Mouse (Mus musculus) heart, postnatal 0 days (tissue): ENCODE measurements around the gene Tbcd. TPM values are rescaled to one million over a fixed set of nuclear protein-coding genes. Genes with fewer than 3 reads are reported as not detected.

Experiments
- ATAC-seq: fragments of 200-750 bp; cut with Nextera tagmentation; 2 replicates; pipeline ENCODE4 v1.8.0; 2017; ENCODE audit warnings: low read depth, moderate number of reproducible peaks, moderate library complexity; ENCODE audit not compliant: insufficient read depth
- DNase-seq: peaks from one replicate; pipeline ENCODE4 v3.0.0-alpha.2; 2016; ENCODE audit warnings: low spot score
- H3K27ac ChIP-seq: fragments of 300-500 bp; sonication (generic); 2 replicates; pipeline ENCODE4 v1.5.1; 2014; ENCODE audit warnings: low read depth, mild to moderate bottlenecking
- H3K27me3 ChIP-seq: fragments of 300-500 bp; sonication (generic); 2 replicates; pipeline ENCODE4 v1.6.1; 2014; ENCODE audit warnings: low read length, mixed read lengths; ENCODE audit not compliant: control insufficient read depth, insufficient read depth
- H3K36me3 ChIP-seq: fragments of 300-500 bp; sonication (generic); replicated peaks from 2 replicates; pipeline ENCODE4 v1.6.1; 2014; ENCODE audit warnings: low read length, mixed read lengths; ENCODE audit not compliant: control insufficient read depth, insufficient read depth
- H3K4me1 ChIP-seq: fragments of 300-500 bp; sonication (generic); 2 replicates; pipeline ENCODE4 v1.6.1; 2014; ENCODE audit warnings: antibody characterized with exemption; ENCODE audit not compliant: control insufficient read depth, insufficient read depth
- H3K4me2 ChIP-seq: fragments of 300-500 bp; sonication (generic); 2 replicates; pipeline ENCODE4 v1.6.1; 2014; ENCODE audit warnings: low read depth, mild to moderate bottlenecking, low read length, moderate library complexity
- H3K4me3 ChIP-seq: fragments of 300-500 bp; sonication (generic); 2 replicates; pipeline ENCODE4 v1.5.1; 2014; ENCODE audit warnings: low read depth, low read length
- H3K9ac ChIP-seq: fragments of 300-500 bp; sonication (generic); replicated peaks from 2 replicates; pipeline ENCODE4 v1.6.1; 2014; ENCODE audit warnings: low read depth, low read length, mixed read lengths
- H3K9me3 ChIP-seq: fragments of 300-500 bp; sonication (generic); replicated peaks from 2 replicates; pipeline ENCODE4 v1.6.1; 2016; ENCODE audit warnings: low read length; ENCODE audit not compliant: control insufficient read depth
- CTCF ChIP-seq: IDR thresholded peaks from 2 replicates; pipeline ENCODE4 v1.5.1; 2016; ENCODE audit warnings: antibody characterized with exemption, control low read depth, low read depth
- EP300 ChIP-seq: IDR thresholded peaks from 2 replicates; pipeline ENCODE4 v1.6.1; 2016; ENCODE audit warnings: antibody characterized with exemption, low read depth
- WGBS: fragments of 180-500 bp; shearing (Covaris S2); extraction: QIAGEN DNeasy Blood & Tissue Kit; methylation state at CpG from one replicate; pipeline ENCODE4 v1.1.7; 2014; 5-methylcytosine and 5-hydroxymethylcytosine counted together
- polyA plus RNA-seq: library from polyadenylated mRNA; unstranded; fragments of >200 nt; fragmentation: Nextera tagmentation; extraction: Ambion mirVana; gene quantifications from 2 replicates; pipeline ENCODE4 v1.2.1, GENCODE M21; 2015
- total RNA-seq: library from RNA; depleted of rRNA; stranded (reverse); fragments of >200 nt; gene quantifications from 2 replicates; pipeline ENCODE4 v1.2.3, GENCODE M21; 2014; ENCODE audit warnings: low replicate concordance

Gene Tbcd
- total and polyA plus RNA-seq, 2 experiments from 2014 or later = 16.1 to 29.1 TPM

DNA sequence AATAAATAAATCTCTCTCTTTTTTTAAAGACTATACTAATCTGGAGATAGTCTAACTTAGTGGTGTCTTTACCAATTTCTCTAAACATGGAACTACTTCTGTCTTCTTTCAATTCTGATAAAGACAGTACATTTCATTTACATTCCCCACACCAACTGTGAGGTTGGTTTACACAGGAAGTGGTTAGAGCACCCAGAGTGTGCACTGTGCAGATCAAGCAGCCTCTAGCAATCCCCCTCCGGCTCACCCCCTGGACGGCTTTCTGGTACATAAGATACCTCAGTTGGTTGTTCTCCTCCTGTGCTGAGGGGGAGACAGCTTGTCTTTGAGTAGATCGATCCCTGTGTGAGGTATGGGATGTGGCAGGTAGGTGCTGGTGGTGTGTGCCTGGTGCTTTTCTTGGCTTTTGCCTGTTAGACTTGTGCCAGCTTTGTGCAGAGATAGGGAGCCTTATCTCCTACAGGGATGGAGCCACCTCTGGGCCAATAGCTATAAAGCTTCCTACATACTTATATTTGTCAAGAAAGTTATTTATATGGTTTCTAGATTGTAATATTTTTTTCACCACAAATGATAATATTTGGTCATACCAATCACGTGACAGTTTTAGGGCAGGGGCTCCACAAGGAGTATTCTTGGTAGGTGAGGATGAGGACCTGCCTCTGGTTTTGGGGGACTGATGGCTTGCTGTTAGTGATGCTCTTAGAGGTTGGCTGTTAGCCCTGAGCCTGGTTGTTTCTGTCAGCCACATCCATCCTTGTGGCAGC lies 108.0 kb downstream of the Tbcd start:
- no peak overlapping the region for H3K4me2 ChIP-seq
- no peaks in the 10 kb centered on the region for H3K27me3 ChIP-seq
- no peak overlapping the region for H3K4me3 ChIP-seq
- H3K4me1 ChIP-seq = no peaks in the 10 kb centered on the region
- H3K9ac ChIP-seq = no peak overlapping the region
- WGBS = 66% methylated on average over 4 of the region's 4 CpGs
- H3K36me3 ChIP-seq = no peaks in the 10 kb centered on the region
- no peak overlapping the region for H3K27ac ChIP-seq
- ATAC-seq (no peak), DNase-seq (no peak)
- H3K9me3 ChIP-seq = no peaks in the 10 kb centered on the region
- no peak for TF ChIP-seq EP300
- no peak for TF ChIP-seq CTCF

DNA sequence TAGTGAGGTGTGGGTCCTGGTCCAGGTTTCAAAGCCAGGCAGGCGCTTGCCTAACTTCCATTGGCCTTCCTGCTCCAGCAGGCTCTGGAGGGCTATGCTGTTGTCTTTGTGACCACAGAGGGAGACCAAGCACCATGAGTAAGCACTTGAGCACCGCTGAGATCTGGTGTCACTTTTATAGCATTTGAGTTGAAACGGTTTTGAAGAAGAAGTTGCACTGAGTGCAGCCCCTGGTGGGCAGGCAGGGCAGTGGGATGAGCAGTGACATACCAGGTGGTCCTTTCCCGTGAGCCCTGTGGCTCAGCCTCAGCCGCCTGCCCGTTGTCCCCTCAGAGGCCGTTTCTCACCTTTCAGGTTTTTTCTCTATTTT lies 108.5 kb downstream of the Tbcd start:
- Histone ChIP-seq H3K27me3 (no peaks in the 10 kb centered on the region), H3K36me3 (no peaks in the 10 kb centered on the region), H3K4me3 (no peak overlapping the region), H3K27ac (no peak overlapping the region), H3K4me2 (no peak overlapping the region), H3K4me1 (no peaks in the 10 kb centered on the region), H3K9ac (no peak overlapping the region), H3K9me3 (no peaks in the 10 kb centered on the region)
- DNase-seq = no peak
- WGBS = 71% methylated on average over 7 of the region's 7 CpGs
- no peak for ATAC-seq
- TF ChIP-seq CTCF = no peak
- no peak for TF ChIP-seq EP300

DNA sequence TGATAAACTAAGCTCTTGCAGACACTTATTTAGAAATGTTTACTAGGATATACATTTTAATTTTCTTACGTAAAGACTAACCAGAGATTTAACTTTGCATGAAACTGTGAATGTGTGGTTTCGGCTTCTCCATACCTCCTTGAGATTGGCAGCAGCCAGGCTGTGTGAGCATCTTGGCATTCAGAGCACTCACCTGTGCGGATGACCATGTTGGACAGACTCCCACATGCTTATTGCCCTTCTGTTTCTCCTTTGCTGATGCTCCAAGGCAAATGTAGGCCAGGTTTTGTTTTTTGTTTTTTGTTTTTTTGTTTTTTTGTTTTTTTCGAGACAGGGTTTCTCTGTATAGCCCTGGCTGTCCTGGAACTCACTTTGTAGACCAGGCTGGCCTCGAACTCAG lies 111.6 kb downstream of the Tbcd start:
- TF ChIP-seq CTCF (no peak), EP300 (no peak)
- Histone ChIP-seq H3K4me1 (no peaks in the 10 kb centered on the region), H3K4me3 (no peak overlapping the region), H3K36me3 (no peaks in the 10 kb centered on the region), H3K4me2 (no peak overlapping the region), H3K9ac (no peak overlapping the region), H3K27me3 (no peaks in the 10 kb centered on the region), H3K27ac (no peak overlapping the region), H3K9me3 (no peaks in the 10 kb centered on the region)
- DNase-seq (no peak), ATAC-seq (no peak)
- WGBS = 98% methylated on average over 5 of the region's 5 CpGs

DNA sequence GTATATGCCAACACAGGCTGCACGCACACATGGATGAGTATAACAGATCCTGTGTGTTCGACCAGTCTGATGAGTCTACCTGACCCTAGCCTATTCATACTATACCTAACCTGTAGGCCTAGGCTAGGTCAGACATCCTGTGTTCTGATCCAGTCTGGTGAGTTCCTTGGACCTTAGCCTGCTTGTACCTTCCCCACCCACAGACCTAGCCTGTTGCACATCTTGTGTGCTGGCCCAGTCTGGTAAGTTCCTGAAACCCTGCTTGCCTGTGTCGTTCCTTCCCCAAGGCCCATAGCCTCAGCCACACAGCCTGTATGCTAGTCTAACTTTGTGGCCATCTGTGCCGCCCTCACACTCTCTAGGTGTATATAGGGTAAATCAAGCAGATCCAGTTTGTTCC lies 112.5 kb downstream of the Tbcd start:
- ATAC-seq = no peak
- no peak overlapping the region for H3K4me2 ChIP-seq
- no peak overlapping the region for H3K27ac ChIP-seq
- WGBS = 89% methylated on average over 4 of the region's 4 CpGs
- H3K27me3 ChIP-seq = no peaks in the 10 kb centered on the region
- DNase-seq = no peak
- no peaks in the 10 kb centered on the region for H3K9me3 ChIP-seq
- no peak overlapping the region for H3K4me3 ChIP-seq
- H3K36me3 ChIP-seq = no peaks in the 10 kb centered on the region
- H3K9ac ChIP-seq = no peak overlapping the region
- H3K4me1 ChIP-seq = no peaks in the 10 kb centered on the region
- TF ChIP-seq EP300 = no peak
- no peak for TF ChIP-seq CTCF

DNA sequence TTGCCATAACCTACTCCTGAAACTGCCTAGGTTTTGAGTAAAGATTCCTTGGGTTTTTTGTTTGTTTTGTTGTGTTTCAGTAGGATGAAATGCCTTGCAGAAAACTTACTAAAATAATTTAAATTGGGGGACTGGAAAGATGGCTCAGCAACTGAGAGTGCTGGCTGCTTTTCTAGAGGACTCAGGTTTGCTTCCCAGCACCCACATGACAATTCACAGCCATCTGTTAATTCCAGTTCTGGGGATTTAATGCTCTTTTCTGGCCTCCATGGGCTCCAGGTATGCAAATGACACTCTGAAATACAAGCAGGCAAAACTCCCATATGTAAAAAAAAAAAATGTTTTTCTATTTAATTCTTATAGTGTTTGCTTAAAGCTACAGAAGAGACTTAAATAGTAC lies 130.1 kb downstream of the Tbcd start:
- Histone ChIP-seq H3K36me3 (peaks cover 4% of the 10 kb centered on the region; the same call in 1 of the 2 replicates), H3K27ac (no peak overlapping the region), H3K4me2 (no peak overlapping the region), H3K9me3 (no peaks in the 10 kb centered on the region), H3K27me3 (no peaks in the 10 kb centered on the region), H3K4me1 (no peaks in the 10 kb centered on the region), H3K9ac (no peak overlapping the region), H3K4me3 (no peak overlapping the region)
- DNase-seq (no peak), ATAC-seq (no peak)
- no peak for TF ChIP-seq EP300
- TF ChIP-seq CTCF = no peak

DNA sequence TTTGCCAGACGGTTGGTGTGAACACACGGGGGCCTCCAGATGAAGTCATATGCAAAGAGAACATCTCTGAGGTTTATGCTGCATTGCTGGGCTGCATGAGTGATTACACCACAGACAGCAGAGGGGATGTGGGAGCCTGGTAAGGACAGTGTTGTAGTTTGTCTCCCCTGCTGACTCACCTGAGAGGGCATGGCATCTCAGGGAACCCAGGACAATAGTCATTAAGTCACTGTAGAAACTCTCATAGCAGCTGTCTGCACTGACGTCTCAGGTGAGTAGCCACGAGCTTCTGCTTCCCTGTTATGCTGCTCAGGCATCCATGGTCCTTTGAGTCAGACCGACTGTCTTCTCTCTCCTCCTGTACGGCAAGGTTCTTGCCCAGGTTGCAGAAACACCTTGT lies 145.5 kb downstream of the Tbcd start:
- no peaks in the 10 kb centered on the region for H3K27me3 ChIP-seq
- WGBS = 82% methylated on average over 6 of the region's 6 CpGs
- no peak overlapping the region for H3K4me3 ChIP-seq
- no peak overlapping the region for H3K27ac ChIP-seq
- TF ChIP-seq CTCF (no peak), EP300 (no peak)
- H3K36me3 ChIP-seq = peaks cover 37% of the 10 kb centered on the region
- H3K9ac ChIP-seq = no peak overlapping the region
- no peaks in the 10 kb centered on the region for H3K9me3 ChIP-seq
- ATAC-seq (no peak), DNase-seq (no peak)
- H3K4me1 ChIP-seq = no peaks in the 10 kb centered on the region
- H3K4me2 ChIP-seq = no peak overlapping the region
